Mouse (Mus musculus) lung, embryonic 15.5 days (tissue): ENCODE results near the gene Birc3. TPM values are rescaled to one million over a fixed set of nuclear protein-coding genes. Genes with fewer than 3 reads are reported as not detected.
"Not testable (repeated sequence)": the region's sequence is repeated elsewhere in the genome, so short reads cannot be mapped to it uniquely, and the experiment has no call there.

Experiments
- ATAC-seq: fragments of 200-750 bp; cut with Nextera tagmentation; 2 replicates; pipeline ENCODE4 v1.8.0; 2017; ENCODE audit warnings: moderate number of reproducible peaks, borderline replicate concordance; ENCODE audit not compliant: low FRiP score, low TSS enrichment; ENCODE audit errors: extremely low read depth
- H3K27ac ChIP-seq: fragments of 300-500 bp; sonication (generic); 2 replicates; pipeline ENCODE4 v1.5.1; 2015; ENCODE audit warnings: moderate library complexity, mild to moderate bottlenecking, inconsistent platforms
- H3K27me3 ChIP-seq: fragments of 300-500 bp; sonication (generic); 2 replicates; pipeline ENCODE4 v1.6.1; 2015; ENCODE audit warnings: inconsistent platforms
- H3K36me3 ChIP-seq: fragments of 300-500 bp; sonication (generic); 2 replicates; pipeline ENCODE4 v1.6.1; 2015; ENCODE audit warnings: inconsistent platforms
- H3K4me1 ChIP-seq: fragments of 300-500 bp; sonication (generic); 2 replicates; pipeline ENCODE4 v1.6.1; 2015; ENCODE audit warnings: inconsistent platforms
- H3K4me2 ChIP-seq: fragments of 300-500 bp; sonication (generic); 2 replicates; pipeline ENCODE4 v1.6.1; 2015; ENCODE audit warnings: inconsistent platforms, mild to moderate bottlenecking, moderate library complexity
- H3K4me3 ChIP-seq: fragments of 300-500 bp; sonication (generic); 2 replicates; pipeline ENCODE4 v1.5.1; 2015; ENCODE audit warnings: mild to moderate bottlenecking, inconsistent platforms
- H3K9ac ChIP-seq: fragments of 300-500 bp; sonication (generic); 2 replicates; pipeline ENCODE4 v1.6.1; 2015; ENCODE audit warnings: inconsistent platforms
- H3K9me3 ChIP-seq: fragments of 300-500 bp; sonication (generic); 2 replicates; pipeline ENCODE4 v1.6.1; 2016; ENCODE audit warnings: inconsistent platforms
- WGBS: fragments of 180-500 bp; shearing (Covaris S2); methylation state at CpG from one replicate; pipeline ENCODE4 v1.1.7; 2015; 5-methylcytosine and 5-hydroxymethylcytosine counted together
- polyA plus RNA-seq: library from polyadenylated mRNA; unstranded; fragments of >200 nt; fragmentation: Nextera tagmentation; extraction: Ambion mirVana; gene quantifications from 2 replicates; pipeline ENCODE4 v1.2.1, GENCODE M21; 2015

The Birc3 gene
- polyA plus RNA-seq, 1 experiment from 2014 or later: 9.4 TPM

GRCm38 (mm10) chr9:7891177-7891576 lies 18.2 kb upstream of the Birc3 start:
- Histone ChIP-seq H3K4me2 (no peak overlapping the region), H3K4me1 (no peaks in the 10 kb centered on the region), H3K4me3 (no peak overlapping the region), H3K27me3 (no peaks in the 10 kb centered on the region), H3K27ac (no peak overlapping the region), H3K9ac (no peak overlapping the region), H3K36me3 (no peaks in the 10 kb centered on the region), H3K9me3 (no peaks in the 10 kb centered on the region)
- WGBS: 35% methylated on average over 1 of the region's 1 CpGs
- no peak for ATAC-seq

GRCm38 (mm10) chr9:7884346-7884745 lies 11.4 kb upstream of the Birc3 start:
- Histone ChIP-seq H3K4me1 (no peaks in the 10 kb centered on the region), H3K36me3 (no peaks in the 10 kb centered on the region), H3K27me3 (no peaks in the 10 kb centered on the region), H3K4me3 (no peak overlapping the region), H3K4me2 (no peak overlapping the region), H3K27ac (no peak overlapping the region), H3K9me3 (no peaks in the 10 kb centered on the region), H3K9ac (no peak overlapping the region)
- ATAC-seq: no peak
- WGBS: 95% methylated on average over 3 of the region's 3 CpGs

GRCm38 (mm10) chr9:7882304-7882865 lies 9.4 kb upstream of the Birc3 start:
- Histone ChIP-seq H3K36me3 (no peaks in the 10 kb centered on the region), H3K27me3 (no peaks in the 10 kb centered on the region), H3K4me1 (no peaks in the 10 kb centered on the region), H3K4me2 (no peak overlapping the region), H3K27ac (no peak overlapping the region), H3K9ac (no peak overlapping the region), H3K4me3 (no peak overlapping the region), H3K9me3 (no peaks in the 10 kb centered on the region)
- 96% methylated on average over 1 of the region's 1 CpGs for WGBS
- no peak for ATAC-seq

GRCm38 (mm10) chr9:7873511-7874211 lies 675 bp upstream of the Birc3 start:
- H3K36me3 ChIP-seq: no peaks in the 10 kb centered on the region
- ATAC-seq: no peak
- 0 out of 2 replicates have a peak, but pooled peaks cover 9% of the 10 kb centered on the region for H3K4me1 ChIP-seq
- H3K27ac ChIP-seq: no peak overlapping the region
- no peaks in the 10 kb centered on the region for H3K9me3 ChIP-seq
- H3K27me3 ChIP-seq: no peaks in the 10 kb centered on the region
- H3K9ac ChIP-seq: no peak overlapping the region
- peak overlapping the region; percentile 90 for H3K4me2 ChIP-seq
- H3K4me3 ChIP-seq: peak overlapping the region; percentile 60; the same call in 1 of the 2 replicates
- WGBS: 89% methylated on average over 8 of the region's 8 CpGs

GRCm38 (mm10) chr9:7872044-7872774 lies 777 bp downstream of the Birc3 start:
- no peaks in the 10 kb centered on the region for H3K36me3 ChIP-seq
- H3K27me3 ChIP-seq: no peaks in the 10 kb centered on the region
- H3K4me3 ChIP-seq: peak overlapping the region; percentile 60
- no peaks in the 10 kb centered on the region for H3K9me3 ChIP-seq
- peak; percentile 17; the same call in 1 of the 2 replicates for ATAC-seq
- H3K9ac ChIP-seq: peak overlapping the region; percentile 71
- peak overlapping the region; percentile 86 for H3K27ac ChIP-seq
- WGBS: 14% methylated on average over 23 of the region's 23 CpGs
- peak overlapping the region; percentile 90 for H3K4me2 ChIP-seq
- H3K4me1 ChIP-seq: 0 out of 2 replicates have a peak, but pooled peaks cover 9% of the 10 kb centered on the region

GRCm38 (mm10) chr9:7871316-7872043 lies 1.5 kb downstream of the Birc3 start:
- Histone ChIP-seq H3K4me3 (no peak overlapping the region), H3K36me3 (no peaks in the 10 kb centered on the region), H3K9ac (no peak overlapping the region), H3K27ac (peak overlapping the region; percentile 86), H3K27me3 (no peaks in the 10 kb centered on the region), H3K4me1 (0 out of 2 replicates have a peak, but pooled peaks cover 9% of the 10 kb centered on the region), H3K9me3 (no peaks in the 10 kb centered on the region), H3K4me2 (peak overlapping the region; percentile 90)
- peak; percentile 4; the same call in 1 of the 2 replicates for ATAC-seq
- WGBS: 46% methylated on average over 4 of the region's 4 CpGs

GRCm38 (mm10) chr9:7870556-7871315 lies 2.2 kb downstream of the Birc3 start:
- Histone ChIP-seq H3K36me3 (no peaks in the 10 kb centered on the region), H3K9me3 (no peaks in the 10 kb centered on the region), H3K27me3 (no peaks in the 10 kb centered on the region), H3K27ac (peak overlapping the region; percentile 86), H3K9ac (no peak overlapping the region), H3K4me1 (0 out of 2 replicates have a peak, but pooled peaks cover 9% of the 10 kb centered on the region), H3K4me2 (no peak overlapping the region), H3K4me3 (no peak overlapping the region)
- 71% methylated on average over 10 of the region's 10 CpGs for WGBS
- ATAC-seq: peak; percentile 69

GRCm38 (mm10) chr9:7868838-7869491 lies 4.0 kb downstream of the Birc3 start:
- H3K9me3 ChIP-seq: no peaks in the 10 kb centered on the region
- H3K9ac ChIP-seq: no peak overlapping the region
- H3K4me2 ChIP-seq: no peak overlapping the region
- H3K27me3 ChIP-seq: no peaks in the 10 kb centered on the region
- 81% methylated on average over 4 of the region's 4 CpGs for WGBS
- no peaks in the 10 kb centered on the region for H3K36me3 ChIP-seq
- H3K4me3 ChIP-seq: no peak overlapping the region
- H3K4me1 ChIP-seq: 0 out of 2 replicates have a peak, but pooled peaks cover 9% of the 10 kb centered on the region
- no peak for ATAC-seq
- H3K27ac ChIP-seq: no peak overlapping the region

- no peak for ATAC-seq
Measured at GRCm38 (mm10) chr9:7867981-7868380, 5.0 kb downstream of the Birc3 start.

GRCm38 (mm10) chr9:7866981-7867380 lies 6.0 kb downstream of the Birc3 start:
- H3K36me3 ChIP-seq, H3K4me3 ChIP-seq, ATAC-seq, H3K9ac ChIP-seq, H3K4me1 ChIP-seq, H3K27ac ChIP-seq, H3K27me3 ChIP-seq, H3K4me2 ChIP-seq, H3K9me3 ChIP-seq: not testable (repeated sequence)
- WGBS: 86% methylated on average over 2 of the region's 2 CpGs

More at GRCm38 (mm10) chr9:7867981-7868380, 5.0 kb downstream of the Birc3 start:
- no peaks in the 10 kb centered on the region for H3K9me3 ChIP-seq
- H3K27ac ChIP-seq: no peak overlapping the region
- 0 out of 2 replicates have a peak, but pooled peaks cover 9% of the 10 kb centered on the region for H3K4me1 ChIP-seq
- WGBS: 93% methylated on average over 3 of the region's 3 CpGs
- no peaks in the 10 kb centered on the region for H3K27me3 ChIP-seq
- H3K4me3 ChIP-seq: no peak overlapping the region
- no peak overlapping the region for H3K4me2 ChIP-seq
- H3K36me3 ChIP-seq: no peaks in the 10 kb centered on the region
- no peak overlapping the region for H3K9ac ChIP-seq
